Mouse (Mus musculus) liver, embryonic 16.5 days (tissue): ENCODE data around the gene Ercc1. TPM values are rescaled to one million over a fixed set of nuclear protein-coding genes. Genes with fewer than 3 reads are reported as not detected.
A peak's percentile ranks its signal among the peaks of the same experiment; 100 is the strongest.

Source experiments
- ATAC-seq: fragments of 200-750 bp; cut with Nextera tagmentation; 2 replicates; pipeline ENCODE4 v1.8.0; 2017; ENCODE audit warnings: low read depth, mild to moderate bottlenecking, moderate number of reproducible peaks, moderate library complexity
- H3K27ac ChIP-seq: fragments of 300-500 bp; sonication (generic); 2 replicates; pipeline ENCODE4 v1.5.1; 2014; ENCODE audit warnings: mild to moderate bottlenecking, low read length
- H3K27me3 ChIP-seq: fragments of 300-500 bp; sonication (generic); 2 replicates; pipeline ENCODE4 v1.6.1; 2014; ENCODE audit warnings: low read depth, low read length, mixed read lengths; ENCODE audit not compliant: control insufficient read depth, insufficient read depth
- H3K36me3 ChIP-seq: fragments of 300-500 bp; sonication (generic); 2 replicates; pipeline ENCODE4 v1.6.1; 2014; ENCODE audit warnings: mild to moderate bottlenecking; ENCODE audit not compliant: control insufficient read depth, insufficient read depth
- H3K4me1 ChIP-seq: fragments of 300-500 bp; sonication (generic); 2 replicates; pipeline ENCODE4 v1.6.1; 2014; ENCODE audit warnings: low read depth, low read length, mixed read lengths; ENCODE audit not compliant: control insufficient read depth
- H3K4me2 ChIP-seq: fragments of 300-500 bp; sonication (generic); 2 replicates; pipeline ENCODE4 v1.6.1; 2014; ENCODE audit warnings: low read depth, low read length, mixed read lengths
- H3K4me3 ChIP-seq: fragments of 300-500 bp; sonication (generic); 2 replicates; pipeline ENCODE4 v1.5.1; 2014; ENCODE audit warnings: low read depth, mild to moderate bottlenecking, low read length
- H3K9ac ChIP-seq: fragments of 300-500 bp; sonication (generic); 2 replicates; pipeline ENCODE4 v1.6.1; 2014; ENCODE audit warnings: low read depth, low read length
- H3K9me3 ChIP-seq: fragments of 300-500 bp; sonication (generic); replicated peaks from 2 replicates; pipeline ENCODE4 v1.6.1; 2016; ENCODE audit warnings: low read length; ENCODE audit not compliant: control insufficient read depth
- WGBS: fragments of 180-500 bp; shearing (Covaris S2); extraction: QIAGEN DNeasy Blood & Tissue Kit; methylation state at CpG from one replicate; pipeline ENCODE4 v1.1.7; 2014; ENCODE audit not compliant: insufficient replicate concordance; 5-methylcytosine and 5-hydroxymethylcytosine counted together
- polyA plus RNA-seq: library from polyadenylated mRNA; unstranded; fragments of >200 nt; fragmentation: Nextera tagmentation; extraction: Ambion mirVana; gene quantifications from 2 replicates; pipeline ENCODE4 v1.2.1, GENCODE M21; 2015

The Ercc1 gene
- polyA plus RNA-seq, 1 experiment from 2014 or later, result 14.5 TPM

GRCm38 (mm10) chr7:19307739-19308453 lies 36.7 kb upstream of the Ercc1 start:
- WGBS, result 2% methylated on average over 18 of the region's 18 CpGs
- H3K36me3 ChIP-seq, result no peaks in the 10 kb centered on the region
- peak overlapping the region; percentile 71 for H3K4me3 ChIP-seq
- peaks cover 54% of the 10 kb centered on the region for H3K27me3 ChIP-seq
- peak overlapping the region; percentile 66 for H3K9ac ChIP-seq
- H3K4me2 ChIP-seq, result peak overlapping the region; percentile 99
- no peaks in the 10 kb centered on the region for H3K9me3 ChIP-seq
- H3K4me1 ChIP-seq, result peaks cover 24% of the 10 kb centered on the region
- peak overlapping the region; percentile 54; the same call in 1 of the 2 replicates for H3K27ac ChIP-seq
- ATAC-seq, result peak; percentile 36

- H3K36me3 ChIP-seq, result no peaks in the 10 kb centered on the region
- H3K27ac ChIP-seq, result peak overlapping the region; percentile 54; the same call in 1 of the 2 replicates
- peak overlapping the region; percentile 71 for H3K4me3 ChIP-seq
- H3K9ac ChIP-seq, result peak overlapping the region; percentile 66
- peak; percentile 85 for ATAC-seq
- WGBS, result under 1% methylated on average over 58 of the region's 58 CpGs
- H3K27me3 ChIP-seq, result peaks cover 47% of the 10 kb centered on the region
- H3K9me3 ChIP-seq, result no peaks in the 10 kb centered on the region
- peaks cover 24% of the 10 kb centered on the region for H3K4me1 ChIP-seq
- H3K4me2 ChIP-seq, result peak overlapping the region; percentile 99
These were observed 35.9 kb upstream of the Ercc1 start for GRCm38 (mm10) chr7:19308454-19309277.

DNA sequence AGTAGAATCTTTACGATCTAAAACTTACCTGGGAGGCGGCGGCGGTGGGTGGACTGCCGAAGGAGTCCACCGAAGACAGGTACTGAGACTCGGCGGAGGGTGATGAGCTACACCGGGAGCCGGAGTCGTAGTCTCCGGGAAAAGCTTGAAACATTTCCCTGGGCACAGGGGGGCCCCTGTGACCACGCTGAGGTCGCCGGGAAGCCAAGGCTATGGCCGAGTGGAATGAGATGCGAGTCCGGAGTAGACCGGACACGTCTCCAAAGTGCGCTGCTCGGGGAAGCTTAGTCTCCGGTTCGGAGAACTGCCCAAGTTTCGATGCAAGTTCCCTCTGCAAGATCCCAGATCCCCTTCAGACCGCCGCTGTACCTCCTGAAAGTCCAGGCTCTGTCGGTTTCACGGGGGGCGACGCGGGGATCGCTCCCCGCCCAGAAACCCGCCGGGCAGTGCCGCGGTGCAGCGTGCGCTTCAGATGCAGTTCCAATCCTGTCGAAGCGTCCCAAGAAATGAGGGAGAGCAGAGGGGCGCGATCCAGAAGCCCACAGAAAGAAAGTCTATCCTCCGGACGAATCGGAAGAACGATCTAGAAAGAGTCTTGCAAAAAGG lies 35.2 kb upstream of the Ercc1 start:
- Histone ChIP-seq H3K4me2 (peak overlapping the region; percentile 99), H3K27ac (no peak overlapping the region), H3K4me1 (peaks cover 24% of the 10 kb centered on the region), H3K36me3 (no peaks in the 10 kb centered on the region), H3K9me3 (no peaks in the 10 kb centered on the region), H3K4me3 (peak overlapping the region; percentile 71), H3K9ac (peak overlapping the region; percentile 36; the same call in 1 of the 2 replicates), H3K27me3 (peaks cover 41% of the 10 kb centered on the region)
- WGBS, result under 1% methylated on average over 48 of the region's 48 CpGs
- no peak for ATAC-seq

DNA sequence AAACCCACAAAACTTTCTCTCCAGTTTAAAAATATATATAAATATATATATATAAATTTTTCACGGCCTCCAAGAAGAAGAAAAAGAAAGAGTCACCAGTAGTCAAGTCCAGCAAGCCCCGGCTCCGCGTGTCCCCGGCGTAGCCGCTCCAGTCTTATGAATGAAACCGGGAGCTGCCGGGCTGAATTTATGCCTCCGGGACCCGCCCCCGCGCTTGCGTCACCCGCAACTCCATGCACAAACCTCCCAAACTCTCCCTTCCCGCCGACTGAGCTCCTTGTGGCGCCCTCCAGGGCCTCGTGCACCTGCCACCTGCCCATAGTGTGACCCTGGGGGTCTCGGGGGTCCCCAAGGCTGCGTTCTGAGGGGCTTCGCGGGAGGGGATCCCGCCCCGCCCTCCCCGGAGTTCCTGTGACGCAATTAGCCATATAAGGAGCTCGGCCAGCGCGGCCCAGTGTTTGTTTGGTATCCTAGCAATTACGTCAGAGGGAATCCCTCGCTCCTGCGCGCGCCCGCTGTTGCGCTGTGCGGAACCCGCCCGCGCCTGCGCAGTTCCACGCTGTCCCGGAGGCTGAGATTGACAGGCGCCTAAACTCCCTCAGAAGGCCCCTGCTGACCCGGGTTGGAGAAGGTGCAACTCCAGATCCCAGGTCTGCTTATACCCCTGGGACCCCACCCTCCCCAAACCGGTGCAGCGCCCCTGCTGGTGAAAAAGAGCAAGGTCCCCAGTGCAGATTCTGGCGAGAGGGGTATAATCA lies 34.5 kb upstream of the Ercc1 start, which contains the start of gene Fosb:
Fosb (minus strand) TSS at position 168 of the 758 bp plus-strand sequence.
- peak within 1 kb of the TSS; percentile 36 for H3K9ac ChIP-seq
- peaks cover 36% of the 10 kb centered on the region for H3K27me3 ChIP-seq
- H3K4me2 ChIP-seq, result peak within 1 kb of the TSS; percentile 99
- peaks cover 24% of the 10 kb centered on the region for H3K4me1 ChIP-seq
- H3K4me3 ChIP-seq, result peak within 1 kb of the TSS; percentile 71
- no peaks in the 10 kb centered on the region for H3K9me3 ChIP-seq
- under 1% methylated on average over 49 of the region's 49 CpGs for WGBS
- H3K36me3 ChIP-seq, result no peaks in the 10 kb centered on the region
- peak; percentile 84 for ATAC-seq
- H3K27ac ChIP-seq, result no peak within 1 kb of the TSS

GRCm38 (mm10) chr7:19311991-19312390 lies 32.6 kb upstream of the Ercc1 start:
- H3K9me3 ChIP-seq, result no peaks in the 10 kb centered on the region
- no peak overlapping the region for H3K4me3 ChIP-seq
- H3K27ac ChIP-seq, result no peak overlapping the region
- ATAC-seq, result no peak
- peaks cover 24% of the 10 kb centered on the region for H3K4me1 ChIP-seq
- peaks cover 17% of the 10 kb centered on the region for H3K27me3 ChIP-seq
- H3K36me3 ChIP-seq, result no peaks in the 10 kb centered on the region
- 24% methylated on average over 4 of the region's 4 CpGs for WGBS
- no peak overlapping the region for H3K4me2 ChIP-seq
- H3K9ac ChIP-seq, result no peak overlapping the region

- H3K4me3 ChIP-seq, result no peak overlapping the region
- ATAC-seq, result no peak
- H3K4me2 ChIP-seq, result no peak overlapping the region
- no peaks in the 10 kb centered on the region for H3K9me3 ChIP-seq
- no peak overlapping the region for H3K27ac ChIP-seq
- peaks cover 18% of the 10 kb centered on the region for H3K27me3 ChIP-seq
- WGBS, result 36% methylated on average over 5 of the region's 5 CpGs
- no peaks in the 10 kb centered on the region for H3K36me3 ChIP-seq
- H3K9ac ChIP-seq, result no peak overlapping the region
- peaks cover 12% of the 10 kb centered on the region for H3K4me1 ChIP-seq
These were observed 30.5 kb upstream of the Ercc1 start for GRCm38 (mm10) chr7:19314033-19314432.

GRCm38 (mm10) chr7:19316451-19317161 lies 28.0 kb upstream of the Ercc1 start:
- Histone ChIP-seq H3K36me3 (no peaks in the 10 kb centered on the region), H3K27me3 (peaks cover 32% of the 10 kb centered on the region), H3K9ac (no peak overlapping the region), H3K27ac (no peak overlapping the region), H3K4me1 (peaks cover 13% of the 10 kb centered on the region), H3K4me2 (no peak overlapping the region), H3K9me3 (no peaks in the 10 kb centered on the region), H3K4me3 (no peak overlapping the region)
- 14% methylated on average over 14 of the region's 14 CpGs for WGBS
- no peak for ATAC-seq

DNA sequence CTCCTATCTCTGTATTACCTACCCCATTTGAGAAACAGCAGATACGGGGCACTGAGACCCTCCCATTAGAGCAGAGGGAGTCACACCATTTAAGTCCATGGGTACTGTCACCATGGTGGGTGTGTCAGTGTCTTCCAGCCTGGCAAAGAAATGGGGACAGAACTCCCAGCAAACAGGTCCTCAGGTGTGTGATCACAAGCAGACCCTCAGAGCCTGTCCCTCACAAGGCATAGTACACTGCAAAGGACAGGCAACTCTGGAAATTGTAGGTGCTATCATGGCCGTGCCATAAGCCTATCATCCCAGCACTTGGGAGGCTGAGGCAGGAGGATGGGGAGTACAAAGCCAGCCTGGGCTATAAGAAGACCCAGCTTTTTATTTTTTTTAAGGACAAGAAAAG lies 26.4 kb upstream of the Ercc1 start:
- no peak overlapping the region for H3K4me3 ChIP-seq
- no peak overlapping the region for H3K9ac ChIP-seq
- H3K9me3 ChIP-seq, result no peaks in the 10 kb centered on the region
- 57% methylated on average over 2 of the region's 2 CpGs for WGBS
- H3K27me3 ChIP-seq, result peaks cover 45% of the 10 kb centered on the region
- H3K36me3 ChIP-seq, result no peaks in the 10 kb centered on the region
- no peak for ATAC-seq
- H3K4me2 ChIP-seq, result no peak overlapping the region
- H3K4me1 ChIP-seq, result peaks cover 13% of the 10 kb centered on the region
- H3K27ac ChIP-seq, result no peak overlapping the region
